Mouse (Mus musculus): ENCODE data around the gene Micu2.

Gene Micu2

DNA sequence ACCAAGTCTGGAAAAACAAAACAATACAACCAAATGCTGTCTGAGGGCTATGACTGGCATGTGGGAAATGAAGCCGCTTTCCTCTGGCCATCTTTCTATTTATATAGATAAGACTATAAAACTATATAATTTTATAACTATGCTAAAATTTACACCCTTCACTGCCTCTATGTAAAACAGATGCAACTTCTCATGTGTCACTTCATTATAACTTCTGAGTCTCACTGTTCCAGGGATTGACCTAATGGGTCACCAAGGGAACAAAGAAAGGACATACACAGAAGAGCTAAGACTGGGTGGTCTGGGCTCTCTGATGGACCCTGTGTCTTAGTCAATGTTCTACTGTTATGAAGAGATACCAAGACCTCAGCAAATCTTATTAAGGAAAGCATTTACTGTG lies 106.1 kb downstream of the Micu2 start:
- no peak for DNase-seq (ENCODE audit: low spot score)

DNA sequence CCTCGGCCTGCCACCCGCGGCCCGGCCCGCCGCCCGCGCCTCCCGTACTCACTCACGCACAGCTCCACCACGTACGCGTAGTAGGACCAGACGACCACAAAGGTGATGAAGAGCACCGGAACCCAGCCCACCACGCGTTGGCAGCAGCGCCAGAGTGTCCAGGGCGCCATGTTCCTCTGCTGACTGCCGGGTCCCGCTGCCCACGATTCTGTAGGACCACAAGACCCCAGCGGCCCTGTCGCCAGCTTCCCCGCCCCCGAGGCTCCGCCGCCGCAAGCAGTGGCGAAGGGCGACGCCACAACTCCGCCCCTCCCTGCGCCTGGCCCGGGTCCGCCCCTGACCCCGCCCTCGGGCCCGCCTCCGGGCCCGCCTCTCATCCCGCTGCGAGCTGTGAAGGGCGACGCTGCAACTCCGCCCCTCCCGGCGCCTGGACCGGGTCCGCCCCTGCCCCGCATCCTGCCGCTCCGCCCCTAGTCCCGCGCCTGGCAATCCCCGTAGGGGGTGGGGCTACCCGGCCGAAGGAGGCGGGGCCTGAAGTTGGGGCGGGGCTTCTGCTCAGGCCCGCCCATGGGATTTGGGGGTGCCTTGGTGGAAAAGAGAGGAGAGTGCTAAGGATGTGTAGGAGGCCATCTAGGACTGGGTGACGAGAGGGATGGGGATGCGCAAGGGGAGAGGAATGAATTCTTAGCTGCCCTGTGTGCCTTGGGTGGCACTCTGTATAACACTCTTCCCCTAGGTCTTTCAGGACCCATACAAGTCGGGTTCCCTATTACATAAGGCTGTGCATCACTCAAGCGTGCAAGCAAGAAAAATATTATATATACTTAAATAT lies 108.8 kb downstream of the Micu2 start, which contains the start of gene Zdhhc20:
TSS of gene Zdhhc20 (minus strand) at position 266 of the 832 bp plus-strand sequence.
- DNase-seq (ENCODE audit: low spot score): peak; percentile 94

DNA sequence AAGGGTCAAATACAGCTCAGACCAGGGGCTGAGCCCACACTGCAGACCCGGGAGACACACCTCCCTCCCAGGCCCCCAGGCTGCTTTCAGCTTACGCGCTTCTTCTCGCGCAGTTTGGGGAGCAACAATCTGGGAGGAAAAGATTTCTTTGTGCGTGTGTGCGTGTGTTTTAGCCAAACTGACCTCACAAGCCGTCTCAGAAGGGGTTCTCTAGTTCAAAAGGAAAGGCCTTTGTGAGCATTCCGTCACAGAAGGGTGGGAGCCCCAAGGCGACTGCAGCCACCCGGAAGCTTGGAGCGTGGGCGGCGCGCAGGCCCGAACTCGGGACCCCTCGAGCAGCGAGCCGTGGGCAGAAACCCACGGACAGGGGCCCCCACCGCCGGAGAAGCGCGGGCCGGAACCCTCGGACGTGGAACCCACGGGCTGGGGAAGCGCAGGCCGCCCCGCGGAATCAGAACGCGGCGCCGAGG lies 109.5 kb downstream of the Micu2 start:
- DNase-seq (ENCODE audit: low spot score): no peak

DNA sequence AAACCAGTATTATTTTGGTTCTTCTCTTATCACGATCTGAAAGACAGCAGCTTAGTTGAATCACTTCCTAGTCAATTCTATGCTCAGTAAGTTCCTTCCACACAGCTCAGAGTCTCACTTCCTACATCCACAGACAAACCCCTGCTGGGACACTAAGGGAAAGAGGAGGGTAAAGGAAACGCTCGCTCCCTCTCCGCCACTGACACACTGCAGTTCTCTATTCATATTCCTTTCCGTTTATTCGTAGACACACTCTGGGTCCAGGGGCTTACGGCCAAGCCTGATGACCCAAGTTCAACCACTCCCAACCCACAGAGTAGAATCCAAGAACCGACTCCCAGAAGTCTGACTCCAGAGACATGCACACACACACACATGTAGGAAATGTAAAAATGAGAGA lies 111.9 kb downstream of the Micu2 start:
- DNase-seq (ENCODE audit: low spot score): no peak

DNA sequence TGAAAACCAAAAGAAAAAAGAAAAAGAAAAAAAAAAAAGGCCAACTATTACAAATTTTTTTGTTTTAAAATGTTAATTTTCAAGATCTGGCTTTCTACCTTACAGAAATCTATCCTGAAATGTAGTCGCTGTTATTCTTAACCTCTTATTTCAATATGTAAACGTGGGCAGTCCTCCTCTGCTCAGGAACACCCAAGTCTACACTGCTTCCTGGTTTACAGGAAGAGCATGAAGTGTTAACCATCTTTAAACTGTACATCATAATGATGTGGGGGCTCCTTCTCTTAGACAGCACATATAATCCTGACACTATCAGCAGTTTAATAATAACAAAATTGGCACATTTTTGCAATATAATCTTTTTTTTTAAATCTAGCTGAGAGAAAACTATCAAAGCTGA lies 113.0 kb downstream of the Micu2 start:
- no peak for DNase-seq (ENCODE audit: low spot score)

DNA sequence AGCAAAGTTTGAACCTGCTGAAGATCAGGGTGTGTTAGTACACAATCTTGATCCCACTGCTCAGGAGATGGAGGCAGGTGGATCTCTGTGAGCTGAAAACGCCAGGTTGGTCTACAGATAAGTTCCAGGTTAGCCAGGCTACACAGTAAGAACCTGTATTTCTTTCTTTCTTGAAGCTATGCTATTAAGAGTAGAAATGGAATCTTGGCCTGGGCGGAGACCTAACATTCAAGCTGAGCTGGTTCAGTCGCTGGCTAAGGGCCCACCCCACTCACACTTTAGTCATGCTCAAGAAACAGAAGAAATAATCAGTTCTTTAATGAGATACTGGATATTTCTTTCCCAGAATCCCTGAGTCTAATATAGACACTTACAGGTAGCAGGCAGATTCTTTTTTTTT lies 115.7 kb downstream of the Micu2 start:
- DNase-seq (ENCODE audit: low spot score): no peak

DNA sequence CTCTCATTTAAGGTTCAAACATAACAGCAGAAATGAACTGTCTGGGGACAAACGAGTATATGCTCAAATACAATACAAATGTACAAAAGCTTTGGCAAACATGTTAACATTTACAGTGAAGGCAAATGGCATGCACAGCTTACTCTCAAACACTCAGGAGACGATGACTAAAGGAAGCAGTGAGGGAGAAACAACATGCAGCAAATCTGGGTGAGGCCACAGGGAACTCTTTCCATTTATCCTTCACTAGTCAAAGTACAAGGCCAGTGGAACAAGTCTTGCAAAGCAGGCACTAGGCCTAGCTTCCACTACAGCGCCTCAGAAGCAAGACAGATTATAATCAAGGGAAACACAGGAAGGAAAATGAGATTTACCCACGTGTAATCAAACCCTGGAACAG lies 116.3 kb downstream of the Micu2 start:
- DNase-seq (ENCODE audit: low spot score): no peak

DNA sequence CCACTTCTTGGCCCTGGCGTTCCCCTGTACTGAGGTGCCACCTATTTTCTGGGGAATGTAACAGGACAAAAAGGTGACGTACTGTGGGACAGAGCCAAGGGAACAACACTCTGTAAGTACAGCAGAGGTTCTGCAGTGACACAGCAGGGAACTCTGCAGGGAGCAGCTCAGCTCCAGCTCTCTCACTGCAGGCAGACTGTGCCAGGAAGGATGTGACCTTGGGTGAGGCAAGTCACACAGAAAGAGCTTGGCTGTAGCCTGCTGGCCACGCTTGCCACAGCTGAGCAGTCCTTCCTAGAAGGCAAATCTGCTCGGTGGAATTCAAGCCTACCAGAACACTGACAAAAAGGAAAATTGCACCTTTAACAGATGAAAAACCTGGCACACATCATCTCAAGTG lies 117.3 kb downstream of the Micu2 start:
- DNase-seq (ENCODE audit: low spot score): no peak

DNA sequence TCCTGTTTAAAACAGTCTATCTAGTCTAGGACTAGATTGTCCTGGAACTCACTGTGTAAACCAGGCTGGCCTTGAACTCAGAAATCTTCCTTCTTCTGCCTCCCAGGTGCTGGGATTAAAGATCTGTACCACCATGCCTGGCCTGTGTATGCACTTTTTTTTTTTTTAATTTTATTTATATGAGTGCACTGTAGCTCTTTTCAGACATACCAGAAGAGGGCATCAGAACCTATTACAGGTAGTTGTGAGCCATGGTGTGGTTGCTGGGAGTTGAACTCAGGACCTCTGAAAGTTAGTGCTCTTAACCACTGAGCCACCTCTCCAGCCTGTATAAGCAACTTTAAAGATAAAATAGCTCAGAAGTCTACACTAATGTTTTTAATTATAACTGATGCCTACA lies 118.0 kb downstream of the Micu2 start:
- DNase-seq (ENCODE audit: low spot score): no peak

DNA sequence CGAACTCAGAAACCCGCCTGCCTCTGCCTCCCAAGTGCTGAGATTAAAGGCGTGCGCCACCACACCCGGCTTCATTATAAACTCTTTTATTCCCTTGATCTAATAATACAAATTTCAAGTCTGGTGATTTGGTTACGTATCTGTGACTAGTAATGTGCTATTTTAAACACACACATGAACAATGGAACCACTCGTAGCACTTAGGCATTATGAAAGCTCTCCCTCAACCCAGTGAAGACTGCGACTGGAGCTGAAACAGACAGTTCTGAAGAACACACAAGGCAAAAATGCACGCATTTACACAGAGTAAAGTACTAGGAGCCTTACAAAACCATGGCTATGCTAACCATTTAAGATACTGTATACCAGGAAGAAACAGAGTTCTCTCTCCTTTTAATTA lies 121.1 kb downstream of the Micu2 start:
- DNase-seq (ENCODE audit: low spot score): no peak

DNA sequence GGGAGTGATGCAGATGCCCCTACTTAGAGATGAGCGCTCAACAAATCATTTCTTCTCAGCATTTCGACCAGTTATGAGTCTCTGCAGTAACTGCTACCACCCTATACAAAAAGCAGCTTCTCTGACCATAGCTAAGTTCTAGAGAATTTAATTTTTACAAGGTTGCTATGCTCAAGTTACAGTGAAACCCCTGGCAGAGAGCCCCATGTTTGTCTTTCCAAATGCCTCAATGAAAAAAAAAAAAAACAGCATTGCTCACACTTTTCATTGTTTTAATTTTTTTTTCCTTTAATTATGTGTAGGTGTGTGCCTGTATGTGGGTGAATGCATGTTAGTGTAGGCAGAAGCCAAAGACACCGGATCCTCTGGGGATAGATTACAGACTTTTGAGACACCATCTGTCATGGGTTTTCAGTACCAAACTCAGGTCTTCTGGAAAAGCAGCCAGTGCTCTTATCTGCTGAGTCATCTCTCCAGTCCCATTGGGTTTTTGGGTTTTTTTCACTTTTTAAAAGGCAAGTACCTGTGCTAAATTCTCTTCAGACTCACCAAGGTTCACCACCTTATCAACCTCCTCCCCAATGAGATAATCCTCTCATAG lies 132.3 kb downstream of the Micu2 start:
- DNase-seq (ENCODE audit: low spot score): no peak

All from left cerebral cortex, adult 11 months (tissue).